Mouse (Mus musculus) thymus, adult 2 months (tissue): ENCODE results near the gene Adam33. TPM values are rescaled to one million over a fixed set of nuclear protein-coding genes. Genes with fewer than 3 reads are reported as not detected.

Experiments used
- DNase-seq: peaks from one replicate; pipeline ENCODE4 v3.0.0; 2021
- H3K27ac ChIP-seq: fragments of 200-500 bp; 2 replicates; pipeline ENCODE4 v1.5.1; 2012; ENCODE audit warnings: low read length, control low read depth; ENCODE audit not compliant: control insufficient read depth, insufficient read depth
- H3K27me3 ChIP-seq: fragments of 200-500 bp; 2 replicates; pipeline ENCODE4 v1.6.1; 2012; ENCODE audit warnings: mild to moderate bottlenecking, low read length, moderate library complexity, mixed read lengths; ENCODE audit not compliant: control insufficient read depth, insufficient read depth
- H3K36me3 ChIP-seq: fragments of 200-500 bp; 2 replicates; pipeline ENCODE4 v1.6.1; 2012; ENCODE audit warnings: mild to moderate bottlenecking, low read length, moderate library complexity; ENCODE audit not compliant: control insufficient read depth, insufficient read depth
- H3K4me1 ChIP-seq: fragments of 200-500 bp; replicated peaks from 2 replicates; pipeline ENCODE4 v1.6.1; 2012; ENCODE audit warnings: low read length; ENCODE audit not compliant: control insufficient read depth, insufficient read depth
- H3K4me3 ChIP-seq: fragments of 200-500 bp; 2 replicates; pipeline ENCODE4 v1.5.1; 2012; ENCODE audit warnings: mild to moderate bottlenecking, low read length, control low read depth, moderate library complexity; ENCODE audit not compliant: control insufficient read depth, insufficient read depth
- CTCF ChIP-seq: fragments of 200-500 bp; IDR thresholded peaks from 2 replicates; pipeline ENCODE4 v1.5.1; 2012; ENCODE audit warnings: mild to moderate bottlenecking, control low read depth, low read length, moderate library complexity, borderline replicate concordance; ENCODE audit not compliant: control insufficient read depth, poor library complexity, insufficient read depth; ENCODE audit errors: extremely low read depth
- POLR2A ChIP-seq: fragments of 200-500 bp; IDR thresholded peaks from 2 replicates; pipeline ENCODE4 v1.6.1; 2012; ENCODE audit warnings: mild to moderate bottlenecking, low read length, control low read depth, moderate library complexity; ENCODE audit not compliant: control insufficient read depth, poor library complexity, insufficient read depth; ENCODE audit errors: extremely low read depth
- WGBS: fragments of 180-500 bp; shearing (Covaris S2); methylation state at CpG from one replicate; pipeline ENCODE4 v1.1.7; 2018; 5-methylcytosine and 5-hydroxymethylcytosine counted together
- polyA plus RNA-seq: library from polyadenylated mRNA; depleted of rRNA; stranded (reverse); fragments of >200 nt; gene quantifications from 2 replicates; pipeline ENCODE4 v1.2.3, GENCODE M21; 2012

Adam33 gene
- polyA plus RNA-seq, 1 experiment = 7.7 TPM

DNA sequence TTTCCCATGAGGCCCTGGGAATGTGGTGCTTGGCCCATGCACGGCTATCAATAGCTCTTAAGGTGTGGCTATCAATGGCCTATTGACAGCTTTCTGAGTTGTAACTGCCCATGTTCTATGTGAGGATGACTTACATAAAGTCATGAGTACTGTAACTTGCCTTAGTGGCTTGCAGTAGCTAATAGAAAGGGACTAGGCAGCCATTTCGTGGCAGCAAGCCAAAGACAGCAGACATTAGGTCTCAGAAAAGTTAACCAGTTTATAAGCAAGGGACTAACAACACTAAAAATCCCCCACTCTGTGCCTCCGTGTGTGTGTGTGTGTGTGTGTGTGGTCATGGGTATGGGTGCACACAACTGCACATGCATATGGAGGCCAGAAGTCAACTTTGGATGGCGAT is 20.6 kb upstream of the Adam33 start:
- no peak for DNase-seq
- TF ChIP-seq CTCF = no peak
- no peak for TF ChIP-seq POLR2A
- Histone ChIP-seq H3K27ac (no peak overlapping the region), H3K4me3 (no peak overlapping the region), H3K4me1 (no peaks in the 10 kb centered on the region), H3K27me3 (no peaks in the 10 kb centered on the region), H3K36me3 (no peaks in the 10 kb centered on the region)
- WGBS = 96% methylated on average over 4 of the region's 4 CpGs

DNA sequence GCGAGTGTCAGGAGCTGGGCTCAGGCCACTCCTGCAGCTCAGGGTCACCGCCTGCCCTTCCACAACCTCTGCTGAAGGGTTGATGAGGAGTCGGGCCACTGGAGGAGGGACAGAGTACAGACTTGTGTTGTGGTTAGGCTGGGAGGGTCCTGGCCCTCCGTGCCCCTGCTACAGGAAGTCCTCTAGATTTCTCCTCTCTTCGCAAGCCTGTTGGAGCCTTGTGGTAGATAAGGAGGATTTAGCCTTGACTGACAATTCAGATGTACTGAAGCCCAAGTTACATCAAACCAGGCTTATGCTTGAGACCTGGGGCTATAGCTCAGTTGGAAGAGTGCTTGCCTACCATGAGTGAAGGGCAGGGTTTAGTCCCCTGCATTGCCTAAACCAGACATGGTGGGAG is 16.9 kb upstream of the Adam33 start:
- Histone ChIP-seq H3K4me1 (no peaks in the 10 kb centered on the region), H3K36me3 (no peaks in the 10 kb centered on the region), H3K27ac (no peak overlapping the region), H3K27me3 (no peaks in the 10 kb centered on the region), H3K4me3 (no peak overlapping the region)
- whole genome bisulfite sequencing = 25% methylated on average over 5 of the region's 5 CpGs
- no peak for DNase-seq
- TF ChIP-seq CTCF (no peak), POLR2A (no peak)

DNA sequence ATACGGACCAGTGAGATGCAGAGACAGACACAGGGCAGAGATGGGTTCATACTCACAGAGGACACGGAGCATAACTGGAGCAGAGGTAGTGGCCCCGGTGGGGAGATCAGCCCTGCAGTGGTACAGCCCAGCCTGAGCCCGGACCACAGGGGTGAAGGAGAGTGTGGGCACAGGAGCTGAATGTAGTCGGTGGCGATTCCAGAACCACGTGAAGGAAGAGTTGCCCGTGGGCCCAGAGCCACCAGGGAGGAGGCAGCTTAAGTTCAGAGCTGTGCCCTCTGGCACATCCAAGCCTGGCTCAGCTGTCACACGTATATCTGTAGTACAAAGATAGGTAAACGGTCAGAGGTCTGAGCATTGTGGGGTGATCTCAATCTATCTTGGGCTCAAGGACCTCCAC is 8.9 kb upstream of the Adam33 start:
- H3K36me3 ChIP-seq = no peaks in the 10 kb centered on the region
- H3K27ac ChIP-seq = no peak overlapping the region
- H3K27me3 ChIP-seq = no peaks in the 10 kb centered on the region
- DNase-seq = no peak
- WGBS = 92% methylated on average over 10 of the region's 10 CpGs
- TF ChIP-seq POLR2A (no peak), CTCF (no peak)
- no peaks in the 10 kb centered on the region for H3K4me1 ChIP-seq
- no peak overlapping the region for H3K4me3 ChIP-seq

DNA sequence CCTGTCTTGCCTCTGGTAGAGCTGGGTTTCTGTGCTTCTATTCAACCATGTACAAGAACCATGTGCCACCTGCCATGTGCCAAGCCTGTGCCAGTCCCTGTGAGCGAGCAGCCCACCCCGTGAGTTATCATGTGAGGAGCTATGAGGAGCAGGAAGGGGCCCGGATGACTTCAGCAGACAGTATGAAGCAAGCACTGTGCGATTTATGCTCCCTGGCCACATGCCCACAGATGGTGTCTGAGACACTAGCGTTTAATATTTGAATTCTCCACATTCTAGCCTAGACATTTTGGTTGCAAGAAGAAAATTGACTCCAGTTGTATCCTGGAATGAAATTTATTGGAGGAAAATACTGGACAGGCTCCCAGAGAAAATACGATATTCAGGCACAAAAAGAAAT is 3.9 kb upstream of the Adam33 start:
- no peak for DNase-seq
- TF ChIP-seq CTCF = no peak
- TF ChIP-seq POLR2A = no peak
- WGBS = 62% methylated on average over 6 of the region's 6 CpGs
- H3K36me3 ChIP-seq = no peaks in the 10 kb centered on the region
- H3K27me3 ChIP-seq = no peaks in the 10 kb centered on the region; the same call in 1 of the 2 replicates
- H3K4me1 ChIP-seq = no peaks in the 10 kb centered on the region
- H3K4me3 ChIP-seq = no peak overlapping the region
- no peak overlapping the region for H3K27ac ChIP-seq

DNA sequence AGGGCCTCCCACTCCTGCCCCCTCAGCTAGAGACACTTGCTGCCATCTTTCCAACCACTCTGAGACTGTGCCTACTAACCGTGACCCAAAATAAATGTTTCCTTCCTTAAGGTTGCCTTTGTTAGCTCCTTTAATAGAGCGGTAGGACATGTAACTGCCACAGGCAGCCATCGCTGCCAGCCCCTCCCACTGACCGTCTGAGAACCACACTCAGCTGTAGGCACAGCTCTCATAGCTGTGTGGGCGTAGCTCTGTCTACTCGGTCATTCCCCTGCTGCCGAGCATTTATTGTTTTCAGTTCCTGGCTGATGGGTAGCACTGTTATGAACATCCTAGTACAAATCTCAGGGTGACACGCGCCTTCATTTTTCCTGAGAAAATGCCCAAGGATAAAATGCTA is 2.7 kb upstream of the Adam33 start:
- 62% methylated on average over 9 of the region's 9 CpGs for WGBS
- Histone ChIP-seq H3K4me1 (no peaks in the 10 kb centered on the region), H3K36me3 (no peaks in the 10 kb centered on the region), H3K27ac (no peak overlapping the region), H3K27me3 (no peaks in the 10 kb centered on the region; the same call in 1 of the 2 replicates), H3K4me3 (no peak overlapping the region)
- no peak for TF ChIP-seq POLR2A
- no peak for TF ChIP-seq CTCF
- no peak for DNase-seq

DNA sequence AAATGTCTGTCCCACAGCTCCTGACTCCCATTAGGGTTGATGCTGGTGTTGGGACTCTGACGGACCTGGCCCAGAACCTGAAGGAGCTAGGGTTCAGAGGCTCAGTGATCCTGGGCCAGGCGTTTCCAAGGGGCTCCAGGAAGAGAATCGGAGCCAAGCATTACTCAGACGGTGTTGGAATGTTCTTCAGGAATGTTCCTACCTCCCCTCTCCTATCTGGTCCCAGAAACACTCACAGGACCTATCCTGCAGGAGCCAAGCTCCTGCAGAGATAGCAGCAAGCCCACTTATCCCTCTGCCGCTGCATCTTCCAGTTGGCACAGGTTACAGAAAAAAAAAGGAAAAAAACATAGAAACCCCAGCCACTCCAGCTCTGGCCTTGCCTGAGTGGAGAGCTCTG is 2.0 kb downstream of the Adam33 start:
- H3K27ac ChIP-seq = no peak overlapping the region

DNA sequence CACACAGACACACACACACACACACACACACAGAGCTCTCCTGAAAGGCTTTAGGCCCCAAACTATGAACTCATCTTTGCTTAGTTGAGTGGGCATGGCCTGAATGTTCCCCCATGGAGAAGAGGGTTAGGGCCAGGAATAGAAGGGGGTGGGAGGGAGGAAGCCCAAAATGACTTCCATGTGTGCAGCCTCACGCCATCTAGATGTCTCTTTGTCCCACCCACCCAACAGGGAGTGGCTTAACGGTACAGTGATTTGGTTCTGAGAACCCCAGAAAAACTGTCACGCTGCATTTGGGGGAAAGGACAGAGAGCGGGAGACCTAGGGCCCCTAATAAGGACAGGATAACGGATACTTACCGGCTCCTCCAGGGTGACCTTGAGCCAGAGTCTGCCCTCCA is 2.8 kb downstream of the Adam33 start:
- H3K4me3 ChIP-seq = no peak overlapping the region
- no peaks in the 10 kb centered on the region; the same call in 1 of the 2 replicates for H3K27me3 ChIP-seq
- H3K36me3 ChIP-seq = no peaks in the 10 kb centered on the region
- no peak for TF ChIP-seq CTCF
- TF ChIP-seq POLR2A = no peak
- 88% methylated on average over 6 of the region's 6 CpGs for WGBS
- no peaks in the 10 kb centered on the region; the same call in 1 of the 2 replicates for H3K4me1 ChIP-seq
- H3K27ac ChIP-seq = no peak overlapping the region
- no peak for DNase-seq

More for the DNA sequence above, 2.0 kb downstream of the Adam33 start:
- Histone ChIP-seq H3K36me3 (no peaks in the 10 kb centered on the region), H3K4me1 (no peaks in the 10 kb centered on the region), H3K27me3 (no peaks in the 10 kb centered on the region; the same call in 1 of the 2 replicates), H3K4me3 (no peak overlapping the region)
- no peak for DNase-seq
- no peak for TF ChIP-seq POLR2A
- no peak for TF ChIP-seq CTCF
- 76% methylated on average over 5 of the region's 5 CpGs for WGBS
